Mouse (Mus musculus): ENCODE results near the gene Cacna1f.

Gene Cacna1f

GRCm38 (mm10) chrX:7678986-7679385 is 72.1 kb downstream of the Cacna1f start:
- no peak for DNase-seq

- DNase-seq = peak; percentile 80 to 85
Measured at GRCm38 (mm10) chrX:7679405-7680056, 72.6 kb downstream of the Cacna1f start.

- no peak for DNase-seq
Measured at GRCm38 (mm10) chrX:7680057-7680412, 73.2 kb downstream of the Cacna1f start.

- DNase-seq = no peak
Measured at GRCm38 (mm10) chrX:7680864-7681263, 74.0 kb downstream of the Cacna1f start, which contains the start of gene Magix. Magix (minus strand) TSS chrX:7681251.

Data from spleen, adult 18-20 months (tissue).